Mouse (Mus musculus) thymus, adult 2 months (tissue): ENCODE results near the gene Myo1a.

ENCODE experiments used
- CTCF ChIP-seq: fragments of 200-500 bp; IDR thresholded peaks from 2 replicates; pipeline ENCODE4 v1.5.1; 2012; ENCODE audit warnings: mild to moderate bottlenecking, control low read depth, low read length, moderate library complexity, borderline replicate concordance; ENCODE audit not compliant: control insufficient read depth, poor library complexity, insufficient read depth; ENCODE audit errors: extremely low read depth
- POLR2A ChIP-seq: fragments of 200-500 bp; IDR thresholded peaks from 2 replicates; pipeline ENCODE4 v1.6.1; 2012; ENCODE audit warnings: mild to moderate bottlenecking, low read length, control low read depth, moderate library complexity; ENCODE audit not compliant: control insufficient read depth, poor library complexity, insufficient read depth; ENCODE audit errors: extremely low read depth

DNA sequence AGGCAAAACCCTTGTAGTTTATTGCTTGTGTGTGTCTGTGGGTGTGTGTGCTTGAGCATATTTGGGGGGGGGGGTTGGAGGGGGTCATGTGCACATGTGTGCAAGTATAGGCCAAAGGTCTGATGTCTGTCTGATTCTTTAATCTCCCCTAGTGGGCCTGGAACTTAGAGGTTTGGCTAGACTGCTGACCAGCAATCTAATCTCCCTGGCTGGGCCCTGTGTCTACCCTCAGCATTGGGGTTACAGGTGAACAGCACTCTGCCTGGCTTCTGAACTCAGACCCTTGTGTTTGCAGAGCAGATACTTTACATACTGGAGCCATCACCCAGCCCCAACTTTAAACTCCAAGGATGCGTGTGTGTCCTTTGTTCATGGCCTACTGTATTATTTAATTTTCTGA lies 25.8 kb upstream of the Myo1a start:
- TF ChIP-seq CTCF (no peak), POLR2A (no peak)
